Mouse (Mus musculus) liver, embryonic 14.5 days (tissue): ENCODE measurements at regions not wholly inside any gene's neighbourhood (a gene's known extent, or its start where the extent isn't known, plus 50 kb on each side); places are given as distances from the start of the nearest gene placed in this dataset.

ENCODE experiments used
- ATAC-seq: fragments of 200-750 bp; cut with Nextera tagmentation; 2 replicates; pipeline ENCODE4 v1.8.0; 2017; ENCODE audit warnings: moderate number of reproducible peaks, mild to moderate bottlenecking, moderate library complexity; ENCODE audit not compliant: insufficient read depth
- DNase-seq, 3 experiments: peaks; one replicate each; pipeline ENCODE4 v3.0.0-alpha.2; 2012 to 2013; ENCODE audit warnings: low read depth in 3 of 3, low spot score in 3 of 3
- H3K27ac ChIP-seq: fragments of 300-500 bp; sonication (generic); 2 replicates; pipeline ENCODE4 v1.5.1; 2014; ENCODE audit warnings: moderate library complexity, mild to moderate bottlenecking, control low read depth, inconsistent platforms
- H3K27me3 ChIP-seq: fragments of 300-500 bp; sonication (generic); 2 replicates; pipeline ENCODE4 v1.6.1; 2014; ENCODE audit warnings: mild to moderate bottlenecking, low read length, moderate library complexity; ENCODE audit not compliant: control insufficient read depth, insufficient read depth
- H3K36me3 ChIP-seq: fragments of 300-500 bp; sonication (generic); replicated peaks from 2 replicates; pipeline ENCODE4 v1.6.1; 2014; ENCODE audit warnings: low read depth; ENCODE audit not compliant: control insufficient read depth, insufficient read depth
- H3K4me1 ChIP-seq, 2 experiments: fragments of 200-500 bp in 1 of 2; fragments of 300-500 bp in 1 of 2; sonication (generic) in 1 of 2; replicated peaks; 2 replicates each; pipeline ENCODE4 v1.6.1; 2012 to 2014; ENCODE audit warnings: antibody characterized with exemption in 1 of 2, inconsistent platforms in 1 of 2, low read length in 1 of 2; ENCODE audit not compliant: control insufficient read depth in 2 of 2, insufficient read depth in 2 of 2
- H3K4me2 ChIP-seq: fragments of 300-500 bp; sonication (generic); 2 replicates; pipeline ENCODE4 v1.6.1; 2014; ENCODE audit warnings: low read depth, mild to moderate bottlenecking, control low read depth, moderate library complexity
- H3K4me3 ChIP-seq, 2 experiments: fragments of 200-500 bp in 1 of 2; fragments of 300-500 bp in 1 of 2; sonication (generic) in 1 of 2; 2 replicates each; pipeline ENCODE4 v1.5.1; 2012 to 2014; ENCODE audit warnings: low read depth in 2 of 2, low read length in 2 of 2, mild to moderate bottlenecking in 2 of 2, control low read depth in 1 of 2, inconsistent platforms in 1 of 2, moderate library complexity in 1 of 2; ENCODE audit not compliant: insufficient read depth in 1 of 2
- H3K9ac ChIP-seq: fragments of 300-500 bp; sonication (generic); replicated peaks from 2 replicates; pipeline ENCODE4 v1.6.1; 2014; ENCODE audit warnings: mild to moderate bottlenecking, control low read depth, moderate library complexity
- H3K9me3 ChIP-seq: fragments of 300-500 bp; sonication (generic); 2 replicates; pipeline ENCODE4 v1.6.1; 2016; ENCODE audit warnings: low read length, mixed read lengths; ENCODE audit not compliant: control insufficient read depth
- CTCF ChIP-seq: IDR thresholded peaks from 2 replicates; pipeline ENCODE4 v1.5.1; 2016; ENCODE audit warnings: antibody characterized with exemption, low read depth, control low read depth
- EP300 ChIP-seq: IDR thresholded peaks from 2 replicates; pipeline ENCODE4 v1.6.1; 2016; ENCODE audit warnings: antibody characterized with exemption, low read depth
- WGBS: fragments of 180-500 bp; shearing (Covaris S2); extraction: QIAGEN DNeasy Blood & Tissue Kit; methylation state at CpG from one replicate; pipeline ENCODE4 v1.1.7; 2014; ENCODE audit not compliant: insufficient replicate concordance; 5-methylcytosine and 5-hydroxymethylcytosine counted together

- H3K4me2 ChIP-seq = no peak overlapping the region
- no peaks in the 10 kb centered on the region for H3K36me3 ChIP-seq
- ATAC-seq (no peak), DNase-seq (no peak)
- H3K27me3 ChIP-seq = no peaks in the 10 kb centered on the region
- H3K4me3 ChIP-seq = no peak overlapping the region
- TF ChIP-seq CTCF (no peak), EP300 (no peak)
- H3K9me3 ChIP-seq = no peaks in the 10 kb centered on the region
- H3K27ac ChIP-seq = no peak overlapping the region
- no peak overlapping the region for H3K9ac ChIP-seq
- WGBS = 39% methylated on average over 7 of the region's 7 CpGs
- H3K4me1 ChIP-seq = 0 out of 4 replicates have a peak, but pooled peaks cover 0 to 2% of the 10 kb centered on the region in 2 experiments
These were observed 98.9 kb upstream of the Ccn6 start for GRCm38 (mm10) chr10:39262466-39262865.

- Histone ChIP-seq H3K9me3 (no peaks in the 10 kb centered on the region), H3K4me2 (no peak overlapping the region), H3K36me3 (no peaks in the 10 kb centered on the region), H3K27me3 (no peaks in the 10 kb centered on the region), H3K4me1 (0 out of 4 replicates have a peak, but pooled peaks cover 0 to 2% of the 10 kb centered on the region in 2 experiments), H3K27ac (no peak overlapping the region), H3K9ac (no peak overlapping the region), H3K4me3 (no peak overlapping the region)
- DNase-seq (no peak), ATAC-seq (no peak)
- 53% methylated on average over 8 of the region's 8 CpGs for WGBS
- TF ChIP-seq EP300 (no peak), CTCF (no peak)
These were observed 97.9 kb upstream of the Ccn6 start for GRCm38 (mm10) chr10:39261174-39262145.

- TF ChIP-seq CTCF = no peak
- no peak for TF ChIP-seq EP300
- DNase-seq (no peak), ATAC-seq (no peak)
- H3K9ac ChIP-seq = no peak overlapping the region
- no peaks in the 10 kb centered on the region for H3K27me3 ChIP-seq
- no peak overlapping the region for H3K27ac ChIP-seq
- H3K9me3 ChIP-seq = no peaks in the 10 kb centered on the region
- 59% methylated on average over 6 of the region's 6 CpGs for WGBS
- H3K36me3 ChIP-seq = no peaks in the 10 kb centered on the region
- H3K4me2 ChIP-seq = no peak overlapping the region
- no peaks in the 10 kb centered on the region for H3K4me1 ChIP-seq
- no peak overlapping the region for H3K4me3 ChIP-seq
These were observed 96.5 kb upstream of the Ccn6 start for GRCm38 (mm10) chr10:39260061-39260460.

GRCm38 (mm10) chr10:39257371-39258154, 94.0 kb upstream of the Ccn6 start:
- Histone ChIP-seq H3K4me1 (no peaks in the 10 kb centered on the region), H3K27ac (no peak overlapping the region), H3K4me2 (no peak overlapping the region), H3K36me3 (no peaks in the 10 kb centered on the region), H3K9me3 (no peaks in the 10 kb centered on the region), H3K9ac (no peak overlapping the region), H3K27me3 (no peaks in the 10 kb centered on the region), H3K4me3 (no peak overlapping the region)
- no peak for DNase-seq
- ATAC-seq = no peak
- 61% methylated on average over 2 of the region's 2 CpGs for WGBS
- no peak for TF ChIP-seq EP300
- no peak for TF ChIP-seq CTCF

- DNase-seq (no peak), ATAC-seq (no peak)
- Histone ChIP-seq H3K27ac (no peak overlapping the region), H3K4me2 (no peak overlapping the region), H3K36me3 (no peaks in the 10 kb centered on the region), H3K4me3 (no peak overlapping the region), H3K9ac (no peak overlapping the region), H3K9me3 (no peaks in the 10 kb centered on the region), H3K4me1 (no peaks in the 10 kb centered on the region), H3K27me3 (no peaks in the 10 kb centered on the region)
- WGBS = 38% methylated on average over 2 of the region's 2 CpGs
- TF ChIP-seq EP300 = no peak
- no peak for TF ChIP-seq CTCF
These were observed 91.0 kb upstream of the Ccn6 start for GRCm38 (mm10) chr10:39254561-39254960.
